Mouse (Mus musculus): ENCODE measurements at regions not wholly inside any gene's neighbourhood (a gene's known extent, or its start where the extent isn't known, plus 50 kb on each side); places are given as distances from the start of the nearest gene placed in this dataset.

- Histone ChIP-seq H3K27ac (replicated peaks) (no peak overlapping the region), H3K4me1 (no peaks in the 10 kb centered on the region), H3K36me3 (no peaks in the 10 kb centered on the region), H3K9ac (replicated peaks) (no peak overlapping the region), H3K27me3 (replicated peaks) (no peaks in the 10 kb centered on the region), H3K4me2 (no peak overlapping the region), H3K9me3 (replicated peaks) (no peaks in the 10 kb centered on the region), H3K4me3 (replicated peaks) (no peak overlapping the region)
- 27% methylated on average over 5 of the region's 5 CpGs for WGBS
- ATAC-seq (ENCODE audit: low FRiP score) = no peak
Observed at GRCm38 (mm10) chr5:126186111-126186510, 654.5 kb downstream of the Tmem132b start.

GRCm38 (mm10) chr5:126199876-126200275 is 668.3 kb downstream of the Tmem132b start:
- H3K4me2 ChIP-seq = no peak overlapping the region
- H3K9ac ChIP-seq (replicated peaks) = no peak overlapping the region
- H3K36me3 ChIP-seq = no peaks in the 10 kb centered on the region
- H3K4me3 ChIP-seq (replicated peaks) = no peak overlapping the region
- H3K27ac ChIP-seq (replicated peaks) = no peak overlapping the region
- WGBS = 41% methylated on average over 4 of the region's 4 CpGs
- ATAC-seq (ENCODE audit: low FRiP score) = no peak
- no peaks in the 10 kb centered on the region; the same call in 1 of the 2 replicates for H3K27me3 ChIP-seq (replicated peaks)
- H3K4me1 ChIP-seq = peaks cover 9% of the 10 kb centered on the region; the same call in 1 of the 2 replicates
- no peaks in the 10 kb centered on the region for H3K9me3 ChIP-seq (replicated peaks)

- ATAC-seq (ENCODE audit: low FRiP score) = no peak
- H3K27ac ChIP-seq (replicated peaks) = no peak overlapping the region
- peak overlapping the region; percentile 19 for H3K4me2 ChIP-seq
- peaks cover 9% of the 10 kb centered on the region; the same call in 1 of the 2 replicates for H3K4me1 ChIP-seq
- H3K27me3 ChIP-seq (replicated peaks) = no peaks in the 10 kb centered on the region
- H3K9ac ChIP-seq (replicated peaks) = no peak overlapping the region; the same call in 1 of the 2 replicates
- H3K4me3 ChIP-seq (replicated peaks) = no peak overlapping the region
- H3K9me3 ChIP-seq (replicated peaks) = no peaks in the 10 kb centered on the region
- H3K36me3 ChIP-seq = no peaks in the 10 kb centered on the region
- WGBS = 25% methylated on average over 4 of the region's 4 CpGs
Observed at GRCm38 (mm10) chr5:126201535-126201934, 670.0 kb downstream of the Tmem132b start.

GRCm38 (mm10) chr5:126201996-126202395 is 670.4 kb downstream of the Tmem132b start:
- H3K9ac ChIP-seq (replicated peaks) = no peak overlapping the region; the same call in 1 of the 2 replicates
- H3K9me3 ChIP-seq (replicated peaks) = no peaks in the 10 kb centered on the region
- ATAC-seq (ENCODE audit: low FRiP score) = no peak; the same call in 1 of the 2 replicates
- H3K27ac ChIP-seq (replicated peaks) = no peak overlapping the region
- no peak overlapping the region for H3K4me3 ChIP-seq (replicated peaks)
- peaks cover 9% of the 10 kb centered on the region; the same call in 1 of the 2 replicates for H3K4me1 ChIP-seq
- peak overlapping the region; percentile 19 for H3K4me2 ChIP-seq
- no peaks in the 10 kb centered on the region for H3K27me3 ChIP-seq (replicated peaks)
- WGBS = 7% methylated on average over 9 of the region's 9 CpGs
- H3K36me3 ChIP-seq = no peaks in the 10 kb centered on the region

- Histone ChIP-seq H3K4me3 (replicated peaks) (no peak overlapping the region), H3K9me3 (replicated peaks) (no peaks in the 10 kb centered on the region; the same call in 1 of the 2 replicates), H3K9ac (replicated peaks) (no peak overlapping the region), H3K4me1 (no peaks in the 10 kb centered on the region), H3K4me2 (no peak overlapping the region), H3K27me3 (replicated peaks) (no peaks in the 10 kb centered on the region), H3K36me3 (no peaks in the 10 kb centered on the region), H3K27ac (replicated peaks) (no peak overlapping the region)
- ATAC-seq (ENCODE audit: low FRiP score) = no peak
- WGBS = 90% methylated on average over 5 of the region's 5 CpGs
Observed at GRCm38 (mm10) chr5:126217016-126217415, 685.4 kb downstream of the Tmem132b start.

GRCm38 (mm10) chr5:126217746-126218145 is 686.2 kb downstream of the Tmem132b start:
- no peaks in the 10 kb centered on the region for H3K4me1 ChIP-seq
- H3K36me3 ChIP-seq = no peaks in the 10 kb centered on the region
- H3K27ac ChIP-seq (replicated peaks) = no peak overlapping the region
- 70% methylated on average over 1 of the region's 1 CpGs for WGBS
- H3K9ac ChIP-seq (replicated peaks) = no peak overlapping the region
- no peak overlapping the region for H3K4me2 ChIP-seq
- H3K27me3 ChIP-seq (replicated peaks) = no peaks in the 10 kb centered on the region
- no peak for ATAC-seq (ENCODE audit: low FRiP score)
- H3K9me3 ChIP-seq (replicated peaks) = no peaks in the 10 kb centered on the region; the same call in 1 of the 2 replicates
- no peak overlapping the region for H3K4me3 ChIP-seq (replicated peaks)

- Histone ChIP-seq H3K4me3 (replicated peaks) (no peak overlapping the region), H3K9me3 (replicated peaks) (no peaks in the 10 kb centered on the region; the same call in 1 of the 2 replicates), H3K4me2 (no peak overlapping the region), H3K36me3 (no peaks in the 10 kb centered on the region), H3K27me3 (replicated peaks) (no peaks in the 10 kb centered on the region), H3K27ac (replicated peaks) (no peak overlapping the region), H3K9ac (replicated peaks) (no peak overlapping the region), H3K4me1 (no peaks in the 10 kb centered on the region)
- 82% methylated on average over 3 of the region's 3 CpGs for WGBS
- no peak for ATAC-seq (ENCODE audit: low FRiP score)
Observed at GRCm38 (mm10) chr5:126223696-126224095, 692.1 kb downstream of the Tmem132b start.

- Histone ChIP-seq H3K4me3 (replicated peaks) (no peak overlapping the region), H3K27ac (replicated peaks) (no peak overlapping the region), H3K4me1 (no peaks in the 10 kb centered on the region), H3K9me3 (replicated peaks) (no peaks in the 10 kb centered on the region), H3K9ac (replicated peaks) (no peak overlapping the region), H3K27me3 (replicated peaks) (no peaks in the 10 kb centered on the region), H3K36me3 (no peaks in the 10 kb centered on the region), H3K4me2 (no peak overlapping the region)
- no peak for ATAC-seq (ENCODE audit: low FRiP score)
- 74% methylated on average over 4 of the region's 4 CpGs for WGBS
Observed at GRCm38 (mm10) chr5:126230768-126231167, 699.2 kb downstream of the Tmem132b start.

GRCm38 (mm10) chr5:126238071-126238470 is 706.5 kb downstream of the Tmem132b start:
- no peak overlapping the region for H3K9ac ChIP-seq (replicated peaks)
- no peaks in the 10 kb centered on the region for H3K36me3 ChIP-seq
- no peak overlapping the region for H3K27ac ChIP-seq (replicated peaks)
- H3K4me1 ChIP-seq = no peaks in the 10 kb centered on the region
- H3K4me2 ChIP-seq = no peak overlapping the region
- no peaks in the 10 kb centered on the region for H3K9me3 ChIP-seq (replicated peaks)
- 62% methylated on average over 3 of the region's 3 CpGs for WGBS
- no peak for ATAC-seq (ENCODE audit: low FRiP score)
- H3K27me3 ChIP-seq (replicated peaks) = no peaks in the 10 kb centered on the region
- H3K4me3 ChIP-seq (replicated peaks) = no peak overlapping the region

GRCm38 (mm10) chr5:126245776-126246175 is 714.2 kb downstream of the Tmem132b start:
- no peaks in the 10 kb centered on the region for H3K4me1 ChIP-seq
- no peak for ATAC-seq (ENCODE audit: low FRiP score)
- no peaks in the 10 kb centered on the region for H3K36me3 ChIP-seq
- 94% methylated on average over 2 of the region's 2 CpGs for WGBS
- no peak overlapping the region for H3K4me3 ChIP-seq (replicated peaks)
- no peak overlapping the region for H3K4me2 ChIP-seq
- no peak overlapping the region for H3K27ac ChIP-seq (replicated peaks)
- no peak overlapping the region for H3K9ac ChIP-seq (replicated peaks)
- H3K9me3 ChIP-seq (replicated peaks) = no peaks in the 10 kb centered on the region
- no peaks in the 10 kb centered on the region for H3K27me3 ChIP-seq (replicated peaks)

GRCm38 (mm10) chr5:126250331-126250730 is 718.8 kb downstream of the Tmem132b start:
- Histone ChIP-seq H3K9me3 (replicated peaks) (no peaks in the 10 kb centered on the region), H3K4me1 (0 out of 2 replicates have a peak, but pooled peaks cover 4% of the 10 kb centered on the region), H3K4me2 (no peak overlapping the region), H3K36me3 (no peaks in the 10 kb centered on the region), H3K9ac (replicated peaks) (no peak overlapping the region), H3K27ac (replicated peaks) (no peak overlapping the region), H3K4me3 (replicated peaks) (no peak overlapping the region), H3K27me3 (replicated peaks) (no peaks in the 10 kb centered on the region)
- no peak for ATAC-seq (ENCODE audit: low FRiP score)
- WGBS = 11% methylated on average over 1 of the region's 1 CpGs

- WGBS = 97% methylated on average over 1 of the region's 1 CpGs
- no peak for ATAC-seq (ENCODE audit: low FRiP score)
- H3K4me2 ChIP-seq = no peak overlapping the region
Observed at GRCm38 (mm10) chr5:126254661-126255060, 723.1 kb downstream of the Tmem132b start.

More at GRCm38 (mm10) chr5:126254661-126255060, 723.1 kb downstream of the Tmem132b start:
- no peaks in the 10 kb centered on the region for H3K36me3 ChIP-seq
- H3K9me3 ChIP-seq (replicated peaks) = no peaks in the 10 kb centered on the region
- no peak overlapping the region for H3K9ac ChIP-seq (replicated peaks)
- 0 out of 2 replicates have a peak, but pooled peaks cover 4% of the 10 kb centered on the region for H3K4me1 ChIP-seq
- H3K27me3 ChIP-seq (replicated peaks) = no peaks in the 10 kb centered on the region
- no peak overlapping the region for H3K27ac ChIP-seq (replicated peaks)
- H3K4me3 ChIP-seq (replicated peaks) = no peak overlapping the region
